Mouse (Mus musculus) embryonic fibroblast, embryonic 13.5 days (primary cell): ENCODE measurements at regions not wholly inside any gene's neighbourhood (a gene's known extent, or its start where the extent isn't known, plus 50 kb on each side); places are given as distances from the start of the nearest gene placed in this dataset.

Experiments used
- CTCF ChIP-seq: IDR thresholded peaks from 2 replicates; pipeline ENCODE4 v1.5.1; 2011; ENCODE audit warnings: mild to moderate bottlenecking, control low read depth, low read length, moderate library complexity, borderline replicate concordance; ENCODE audit not compliant: insufficient read depth
- POLR2A ChIP-seq: IDR thresholded peaks from 2 replicates; pipeline ENCODE4 v1.6.1; 2011; ENCODE audit warnings: low read depth, mild to moderate bottlenecking, control low read depth, low read length, moderate library complexity

DNA sequence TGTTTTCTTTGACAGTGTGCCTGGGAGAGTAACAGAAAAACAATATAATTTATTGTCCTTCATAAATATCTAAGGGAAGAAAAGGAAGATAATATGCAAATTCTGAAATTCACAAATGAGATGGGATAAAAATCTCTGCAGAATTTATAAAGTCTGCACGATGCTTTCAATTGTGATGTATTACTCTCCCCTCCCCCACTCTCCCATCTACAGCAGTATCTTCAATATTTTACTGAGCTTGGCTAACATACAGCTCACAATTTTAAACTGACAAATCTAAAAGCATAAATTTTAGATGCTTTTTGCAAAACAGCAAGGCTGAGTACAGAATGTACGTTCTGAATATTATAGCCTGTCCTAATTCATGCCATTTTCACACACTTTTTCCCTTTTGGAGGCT lies 243.6 kb upstream of the Sptlc3 start:
- no peak for TF ChIP-seq CTCF
- no peak for TF ChIP-seq POLR2A
